Mouse (Mus musculus): ENCODE measurements around the gene Ccr1l1. TPM values are rescaled to one million over a fixed set of nuclear protein-coding genes. Genes with fewer than 3 reads are reported as not detected.

Ccr1l1 gene
- total and polyA plus RNA-seq, 2 experiments from 2014 or later: not detected

GRCm38 (mm10) chr9:123999784-124000183 is 21.6 kb upstream of the Ccr1l1 start:
- Histone ChIP-seq H3K36me3 (ENCODE audit: insufficient read depth) (no peaks in the 10 kb centered on the region), H3K4me2 (ENCODE audit: low read depth) (no peak overlapping the region), H3K9ac (no peak overlapping the region), H3K27me3 (ENCODE audit: insufficient read depth, low read length) (no peaks in the 10 kb centered on the region), H3K4me3 (ENCODE audit: low read depth, low read length) (no peak overlapping the region), H3K9me3 (ENCODE audit: low read length) (no peaks in the 10 kb centered on the region), H3K4me1 (ENCODE audit: insufficient read depth) (no peaks in the 10 kb centered on the region), H3K27ac (ENCODE audit: low read depth, low read length) (no peak overlapping the region)
- TF ChIP-seq CTCF (IDR thresholded peaks at IDR 0.05; ENCODE audit: low read depth): no peak
- 87% methylated on average over 2 of the region's 2 CpGs for WGBS
- DNase-seq (no peak), ATAC-seq (no peak)

- H3K27me3 ChIP-seq (ENCODE audit: insufficient read depth, low read length): no peaks in the 10 kb centered on the region
- H3K9me3 ChIP-seq (ENCODE audit: low read length): no peaks in the 10 kb centered on the region
- WGBS: 89% methylated on average over 3 of the region's 3 CpGs
- no peak overlapping the region for H3K27ac ChIP-seq (ENCODE audit: low read depth, low read length)
- H3K4me3 ChIP-seq (ENCODE audit: low read depth, low read length): no peak overlapping the region
- ATAC-seq: no peak
- H3K4me1 ChIP-seq (ENCODE audit: insufficient read depth): no peaks in the 10 kb centered on the region
- no peak for DNase-seq
- H3K9ac ChIP-seq: no peak overlapping the region
- TF ChIP-seq CTCF (IDR thresholded peaks at IDR 0.05; ENCODE audit: low read depth): no peak
- no peak overlapping the region for H3K4me2 ChIP-seq (ENCODE audit: low read depth)
- no peaks in the 10 kb centered on the region for H3K36me3 ChIP-seq (ENCODE audit: insufficient read depth)
Measured at GRCm38 (mm10) chr9:123997719-123998118, 19.5 kb upstream of the Ccr1l1 start.

GRCm38 (mm10) chr9:123991312-123991906 is 13.2 kb upstream of the Ccr1l1 start:
- WGBS: 36% methylated on average over 1 of the region's 1 CpGs
- Histone ChIP-seq H3K4me1 (ENCODE audit: insufficient read depth) (no peaks in the 10 kb centered on the region), H3K4me2 (ENCODE audit: low read depth) (no peak overlapping the region), H3K9me3 (ENCODE audit: low read length) (no peaks in the 10 kb centered on the region), H3K27me3 (ENCODE audit: insufficient read depth, low read length) (no peaks in the 10 kb centered on the region), H3K9ac (no peak overlapping the region), H3K4me3 (ENCODE audit: low read depth, low read length) (no peak overlapping the region), H3K27ac (ENCODE audit: low read depth, low read length) (no peak overlapping the region), H3K36me3 (ENCODE audit: insufficient read depth) (no peaks in the 10 kb centered on the region)
- no peak for DNase-seq
- no peak for ATAC-seq
- no peak for TF ChIP-seq CTCF (IDR thresholded peaks at IDR 0.05; ENCODE audit: low read depth)

- H3K9ac ChIP-seq: no peak overlapping the region
- whole genome bisulfite sequencing: 79% methylated on average over 3 of the region's 3 CpGs
- no peak overlapping the region for H3K4me3 ChIP-seq (ENCODE audit: low read depth, low read length)
- H3K36me3 ChIP-seq (ENCODE audit: insufficient read depth): no peaks in the 10 kb centered on the region
- H3K27ac ChIP-seq (ENCODE audit: low read depth, low read length): no peak overlapping the region
- TF ChIP-seq CTCF (IDR thresholded peaks at IDR 0.05; ENCODE audit: low read depth): no peak
- no peaks in the 10 kb centered on the region for H3K27me3 ChIP-seq (ENCODE audit: insufficient read depth, low read length)
- no peak for ATAC-seq
- H3K4me2 ChIP-seq (ENCODE audit: low read depth): no peak overlapping the region
- no peak for DNase-seq
- no peaks in the 10 kb centered on the region for H3K9me3 ChIP-seq (ENCODE audit: low read length)
- no peaks in the 10 kb centered on the region for H3K4me1 ChIP-seq (ENCODE audit: insufficient read depth)
Measured at GRCm38 (mm10) chr9:123989671-123990070, 11.5 kb upstream of the Ccr1l1 start.

- no peak overlapping the region for H3K4me2 ChIP-seq (ENCODE audit: low read depth)
- H3K4me1 ChIP-seq (ENCODE audit: insufficient read depth): no peaks in the 10 kb centered on the region
- no peaks in the 10 kb centered on the region for H3K9me3 ChIP-seq (ENCODE audit: low read length)
- TF ChIP-seq CTCF (IDR thresholded peaks at IDR 0.05; ENCODE audit: low read depth): no peak
- no peak overlapping the region for H3K4me3 ChIP-seq (ENCODE audit: low read depth, low read length)
- H3K27me3 ChIP-seq (ENCODE audit: insufficient read depth, low read length): no peaks in the 10 kb centered on the region
- H3K27ac ChIP-seq (ENCODE audit: low read depth, low read length): no peak overlapping the region
- no peaks in the 10 kb centered on the region for H3K36me3 ChIP-seq (ENCODE audit: insufficient read depth)
- no peak for ATAC-seq
- 86% methylated on average over 2 of the region's 2 CpGs for WGBS
- no peak overlapping the region for H3K9ac ChIP-seq
- DNase-seq: peak; percentile 1
Measured at GRCm38 (mm10) chr9:123986217-123986616, 8.0 kb upstream of the Ccr1l1 start.

GRCm38 (mm10) chr9:123984943-123985342 is 6.7 kb upstream of the Ccr1l1 start:
- Histone ChIP-seq H3K27ac (ENCODE audit: low read depth, low read length) (no peak overlapping the region), H3K36me3 (ENCODE audit: insufficient read depth) (no peaks in the 10 kb centered on the region), H3K9ac (no peak overlapping the region), H3K27me3 (ENCODE audit: insufficient read depth, low read length) (no peaks in the 10 kb centered on the region), H3K4me3 (ENCODE audit: low read depth, low read length) (no peak overlapping the region), H3K4me2 (ENCODE audit: low read depth) (no peak overlapping the region), H3K4me1 (ENCODE audit: insufficient read depth) (no peaks in the 10 kb centered on the region), H3K9me3 (ENCODE audit: low read length) (no peaks in the 10 kb centered on the region)
- DNase-seq (no peak), ATAC-seq (no peak)
- TF ChIP-seq CTCF (IDR thresholded peaks at IDR 0.05; ENCODE audit: low read depth): no peak

GRCm38 (mm10) chr9:123982720-123983119 is 4.5 kb upstream of the Ccr1l1 start:
- WGBS: 93% methylated on average over 1 of the region's 1 CpGs
- no peak for ATAC-seq
- no peak overlapping the region for H3K27ac ChIP-seq (ENCODE audit: low read depth, low read length)

More at GRCm38 (mm10) chr9:123982720-123983119, 4.5 kb upstream of the Ccr1l1 start:
- Histone ChIP-seq H3K4me3 (ENCODE audit: low read depth, low read length) (no peak overlapping the region), H3K4me2 (ENCODE audit: low read depth) (no peak overlapping the region), H3K9me3 (ENCODE audit: low read length) (no peaks in the 10 kb centered on the region), H3K4me1 (ENCODE audit: insufficient read depth) (no peaks in the 10 kb centered on the region), H3K9ac (no peak overlapping the region), H3K27me3 (ENCODE audit: insufficient read depth, low read length) (no peaks in the 10 kb centered on the region), H3K36me3 (ENCODE audit: insufficient read depth) (no peaks in the 10 kb centered on the region)
- DNase-seq: no peak
- no peak for TF ChIP-seq CTCF (IDR thresholded peaks at IDR 0.05; ENCODE audit: low read depth)

Data from forebrain, postnatal 0 days (tissue).